Mouse (Mus musculus) thymus, adult 2 months (tissue): ENCODE measurements around the gene Nat9. TPM values are rescaled to one million over a fixed set of nuclear protein-coding genes. Genes with fewer than 3 reads are reported as not detected.

ENCODE experiments used
- DNase-seq: peaks from one replicate; pipeline ENCODE4 v3.0.0; 2021
- H3K27ac ChIP-seq: fragments of 200-500 bp; 2 replicates; pipeline ENCODE4 v1.5.1; 2012; ENCODE audit warnings: low read length, control low read depth; ENCODE audit not compliant: control insufficient read depth, insufficient read depth
- H3K27me3 ChIP-seq: fragments of 200-500 bp; 2 replicates; pipeline ENCODE4 v1.6.1; 2012; ENCODE audit warnings: mild to moderate bottlenecking, low read length, moderate library complexity, mixed read lengths; ENCODE audit not compliant: control insufficient read depth, insufficient read depth
- H3K36me3 ChIP-seq: fragments of 200-500 bp; 2 replicates; pipeline ENCODE4 v1.6.1; 2012; ENCODE audit warnings: mild to moderate bottlenecking, low read length, moderate library complexity; ENCODE audit not compliant: control insufficient read depth, insufficient read depth
- H3K4me1 ChIP-seq: fragments of 200-500 bp; replicated peaks from 2 replicates; pipeline ENCODE4 v1.6.1; 2012; ENCODE audit warnings: low read length; ENCODE audit not compliant: control insufficient read depth, insufficient read depth
- H3K4me3 ChIP-seq: fragments of 200-500 bp; 2 replicates; pipeline ENCODE4 v1.5.1; 2012; ENCODE audit warnings: mild to moderate bottlenecking, low read length, control low read depth, moderate library complexity; ENCODE audit not compliant: control insufficient read depth, insufficient read depth
- CTCF ChIP-seq: fragments of 200-500 bp; IDR thresholded peaks from 2 replicates; pipeline ENCODE4 v1.5.1; 2012; ENCODE audit warnings: mild to moderate bottlenecking, control low read depth, low read length, moderate library complexity, borderline replicate concordance; ENCODE audit not compliant: control insufficient read depth, poor library complexity, insufficient read depth; ENCODE audit errors: extremely low read depth
- POLR2A ChIP-seq: fragments of 200-500 bp; IDR thresholded peaks from 2 replicates; pipeline ENCODE4 v1.6.1; 2012; ENCODE audit warnings: mild to moderate bottlenecking, low read length, control low read depth, moderate library complexity; ENCODE audit not compliant: control insufficient read depth, poor library complexity, insufficient read depth; ENCODE audit errors: extremely low read depth
- WGBS: fragments of 180-500 bp; shearing (Covaris S2); methylation state at CpG from one replicate; pipeline ENCODE4 v1.1.7; 2018; 5-methylcytosine and 5-hydroxymethylcytosine counted together
- polyA plus RNA-seq: library from polyadenylated mRNA; depleted of rRNA; stranded (reverse); fragments of >200 nt; gene quantifications from 2 replicates; pipeline ENCODE4 v1.2.3, GENCODE M21; 2012

Gene Nat9
- polyA plus RNA-seq, 1 experiment, result 11.8 TPM

- H3K4me3 ChIP-seq, result no peak overlapping the region
- 97% methylated on average over 9 of the region's 9 CpGs for WGBS
- H3K4me1 ChIP-seq, result no peaks in the 10 kb centered on the region; the same call in 1 of the 2 replicates
- no peaks in the 10 kb centered on the region for H3K27me3 ChIP-seq
- TF ChIP-seq POLR2A (no peak), CTCF (no peak)
- no peak overlapping the region for H3K27ac ChIP-seq
- peaks cover 12% of the 10 kb centered on the region; the same call in 1 of the 2 replicates for H3K36me3 ChIP-seq
- no peak for DNase-seq
These were observed 15.1 kb upstream of the Nat9 start for GRCm38 (mm10) chr11:115202756-115203155.

DNA sequence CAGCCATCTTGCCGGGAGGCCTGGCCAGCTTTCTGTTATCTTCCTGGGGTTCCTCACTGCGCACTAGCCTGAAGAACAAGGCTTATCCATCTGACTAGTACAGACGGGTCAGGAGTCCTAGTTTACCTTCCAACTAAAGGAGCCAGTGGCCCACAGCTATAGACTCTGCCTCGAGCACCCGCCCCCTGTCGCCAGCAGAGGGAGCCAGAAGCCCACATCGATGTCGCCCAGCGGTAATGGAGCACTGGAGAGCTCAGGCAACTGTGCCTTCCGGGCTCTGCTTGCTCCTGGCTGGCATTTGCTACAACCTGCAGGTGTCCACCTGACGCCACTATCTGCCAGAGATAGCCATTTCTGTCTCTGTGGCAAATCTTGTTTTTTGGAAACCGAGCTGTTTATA lies 14.7 kb upstream of the Nat9 start:
- H3K27me3 ChIP-seq, result no peaks in the 10 kb centered on the region
- H3K4me3 ChIP-seq, result no peak overlapping the region
- WGBS, result 23% methylated on average over 12 of the region's 12 CpGs
- H3K27ac ChIP-seq, result no peak overlapping the region
- no peaks in the 10 kb centered on the region; the same call in 1 of the 2 replicates for H3K4me1 ChIP-seq
- peak; percentile 83 for DNase-seq
- peaks cover 16% of the 10 kb centered on the region; the same call in 1 of the 2 replicates for H3K36me3 ChIP-seq
- TF ChIP-seq POLR2A, result no peak
- peak; percentile 94 for TF ChIP-seq CTCF

DNA sequence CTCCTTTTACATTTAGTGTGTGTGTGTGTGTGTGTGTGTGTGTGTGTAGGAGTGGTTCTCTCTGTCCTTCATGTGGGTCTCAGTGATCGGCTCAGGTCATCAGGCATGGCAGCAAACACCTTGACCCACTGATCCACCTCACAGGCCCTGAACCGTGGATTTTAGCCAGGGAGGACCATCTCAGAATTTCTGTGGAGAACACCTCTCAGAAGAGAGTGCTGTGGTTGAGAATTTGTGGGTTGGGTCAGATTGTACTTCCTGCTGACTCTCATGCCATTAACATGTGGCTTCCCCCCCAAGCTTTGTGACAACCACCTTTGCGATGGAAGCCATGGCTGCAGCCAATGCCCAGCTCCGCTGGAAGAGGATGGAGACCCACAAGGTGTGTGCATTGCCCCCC lies 12.9 kb upstream of the Nat9 start:
- TF ChIP-seq CTCF, result no peak
- TF ChIP-seq POLR2A, result no peak
- no peak for DNase-seq
- Histone ChIP-seq H3K27ac (no peak overlapping the region), H3K4me3 (no peak overlapping the region), H3K27me3 (no peaks in the 10 kb centered on the region), H3K4me1 (no peaks in the 10 kb centered on the region; the same call in 1 of the 2 replicates), H3K36me3 (peaks cover 10% of the 10 kb centered on the region; the same call in 1 of the 2 replicates)
- WGBS, result 83% methylated on average over 4 of the region's 4 CpGs

DNA sequence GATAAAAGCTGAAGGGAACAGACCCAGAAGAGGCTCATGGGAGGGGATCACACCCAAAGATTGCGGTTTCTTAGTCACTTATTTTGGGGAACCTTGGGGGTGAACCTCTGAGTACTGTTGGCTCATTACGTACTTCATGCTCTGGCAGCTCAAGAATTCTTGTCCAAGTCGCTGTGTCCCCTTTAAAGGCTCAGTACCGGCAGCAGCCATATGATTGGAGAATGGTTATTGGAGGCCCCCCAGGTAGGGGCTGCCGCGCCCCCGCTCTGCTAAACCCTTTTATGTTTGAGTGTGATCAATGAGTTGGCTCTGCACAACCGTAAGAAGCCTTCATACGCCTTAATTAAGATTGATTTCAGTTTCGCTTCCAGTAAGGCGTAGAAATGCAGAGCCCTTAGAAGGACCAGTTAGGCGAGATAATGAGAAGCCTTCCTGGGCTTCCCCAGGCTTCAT lies 11.3 kb upstream of the Nat9 start:
- DNase-seq, result no peak
- Histone ChIP-seq H3K4me1 (no peaks in the 10 kb centered on the region; the same call in 1 of the 2 replicates), H3K27ac (no peak overlapping the region), H3K36me3 (peaks cover 10% of the 10 kb centered on the region; the same call in 1 of the 2 replicates), H3K27me3 (no peaks in the 10 kb centered on the region), H3K4me3 (no peak overlapping the region)
- WGBS, result 80% methylated on average over 12 of the region's 12 CpGs
- no peak for TF ChIP-seq POLR2A
- TF ChIP-seq CTCF, result no peak

DNA sequence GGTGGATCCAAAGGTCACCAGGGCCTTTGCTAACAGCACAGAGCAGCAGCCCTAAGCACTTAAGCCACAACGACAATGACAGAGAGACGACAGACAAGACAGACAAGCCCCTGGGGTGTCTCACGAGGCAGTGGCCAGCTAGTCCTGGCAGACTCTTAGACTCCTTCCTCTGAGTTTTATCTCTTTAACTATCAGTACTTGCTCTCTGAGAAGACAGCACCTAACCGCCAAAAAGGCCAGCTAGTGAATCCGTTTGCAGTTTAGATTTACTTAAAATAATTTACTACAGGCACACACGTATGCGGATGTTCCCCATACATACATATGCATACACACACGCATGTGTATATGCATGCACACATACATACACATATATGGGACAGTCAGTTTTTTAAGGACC lies 9.9 kb upstream of the Nat9 start:
- DNase-seq, result no peak
- no peaks in the 10 kb centered on the region for H3K27me3 ChIP-seq
- TF ChIP-seq CTCF (no peak), POLR2A (no peak)
- no peak overlapping the region for H3K4me3 ChIP-seq
- H3K27ac ChIP-seq, result no peak overlapping the region
- WGBS, result 95% methylated on average over 8 of the region's 8 CpGs
- H3K4me1 ChIP-seq, result no peaks in the 10 kb centered on the region; the same call in 1 of the 2 replicates
- H3K36me3 ChIP-seq, result peaks cover 10% of the 10 kb centered on the region; the same call in 1 of the 2 replicates

- no peak for DNase-seq
- no peak for TF ChIP-seq POLR2A
- TF ChIP-seq CTCF, result no peak
- Histone ChIP-seq H3K4me3 (no peak overlapping the region), H3K27ac (no peak overlapping the region), H3K4me1 (peaks cover 6% of the 10 kb centered on the region), H3K27me3 (no peaks in the 10 kb centered on the region), H3K36me3 (peaks cover 9% of the 10 kb centered on the region; the same call in 1 of the 2 replicates)
- WGBS, result 93% methylated on average over 5 of the region's 5 CpGs
These were observed 8.3 kb upstream of the Nat9 start for GRCm38 (mm10) chr11:115195933-115196332.

GRCm38 (mm10) chr11:115194693-115195092 lies 7.0 kb upstream of the Nat9 start:
- WGBS, result 99% methylated on average over 6 of the region's 6 CpGs
- Histone ChIP-seq H3K4me3 (no peak overlapping the region), H3K27ac (no peak overlapping the region), H3K27me3 (no peaks in the 10 kb centered on the region), H3K36me3 (0 out of 2 replicates have a peak, but pooled peaks cover 6% of the 10 kb centered on the region), H3K4me1 (peaks cover 6% of the 10 kb centered on the region)
- DNase-seq, result no peak
- TF ChIP-seq POLR2A (no peak), CTCF (no peak)
